Mouse (Mus musculus) megakaryocyte, embryonic 14.5 days (primary cell): ENCODE measurements at regions not wholly inside any gene's neighbourhood (a gene's known extent, or its start where the extent isn't known, plus 50 kb on each side); places are given as distances from the start of the nearest gene placed in this dataset.

ENCODE experiments used
- H3K27me3 ChIP-seq: replicated peaks from 2 replicates; pipeline ENCODE3; 2012; ENCODE audit warnings: inconsistent platforms
- H3K36me3 ChIP-seq: replicated peaks from 2 replicates; pipeline ENCODE3; 2012; ENCODE audit warnings: low read length, inconsistent platforms, mixed read lengths
- H3K4me1 ChIP-seq: 2 replicates; pipeline ENCODE4 v1.6.1; 2012; ENCODE audit warnings: inconsistent platforms
- H3K4me3 ChIP-seq: replicated peaks from 2 replicates; pipeline ENCODE3; 2012; ENCODE audit warnings: moderate library complexity, mild to moderate bottlenecking, inconsistent platforms
- H3K9me3 ChIP-seq: 2 replicates; pipeline ENCODE4 v1.6.1; 2012; ENCODE audit warnings: inconsistent platforms
- FLI1 ChIP-seq: IDR thresholded peaks from 2 replicates; pipeline ENCODE4 v1.6.1; 2012; ENCODE audit warnings: low read length, inconsistent platforms, mixed read lengths
- GATA1 ChIP-seq: IDR thresholded peaks from 3 replicates; pipeline ENCODE4 v1.6.1; 2012; ENCODE audit warnings: mixed read lengths, low read length, inconsistent platforms, borderline replicate concordance

- peaks cover 14% of the 10 kb centered on the region for H3K4me1 ChIP-seq
- H3K9me3 ChIP-seq: no peaks in the 10 kb centered on the region
- no peak overlapping the region for H3K4me3 ChIP-seq
- no peak for TF ChIP-seq GATA1
- TF ChIP-seq FLI1: no peak
- no peaks in the 10 kb centered on the region for H3K27me3 ChIP-seq
- H3K36me3 ChIP-seq: no peaks in the 10 kb centered on the region
These were observed 541.1 kb upstream of the Dmac1 start for GRCm38 (mm10) chr4:75819193-75819603.

- no peak overlapping the region for H3K4me3 ChIP-seq
- no peaks in the 10 kb centered on the region for H3K9me3 ChIP-seq
- no peak for TF ChIP-seq GATA1
- TF ChIP-seq FLI1: no peak
These were observed 537.9 kb upstream of the Dmac1 start for GRCm38 (mm10) chr4:75816026-75816425.

GRCm38 (mm10) chr4:75812266-75812665, 534.2 kb upstream of the Dmac1 start:
- Histone ChIP-seq H3K9me3 (no peaks in the 10 kb centered on the region), H3K4me1 (no peaks in the 10 kb centered on the region), H3K4me3 (no peak overlapping the region), H3K27me3 (no peaks in the 10 kb centered on the region), H3K36me3 (no peaks in the 10 kb centered on the region)
- TF ChIP-seq GATA1: no peak
- TF ChIP-seq FLI1: no peak

More at GRCm38 (mm10) chr4:75816026-75816425, 537.9 kb upstream of the Dmac1 start:
- Histone ChIP-seq H3K4me1 (peaks cover 14% of the 10 kb centered on the region), H3K36me3 (no peaks in the 10 kb centered on the region), H3K27me3 (no peaks in the 10 kb centered on the region)

- Histone ChIP-seq H3K4me1 (no peaks in the 10 kb centered on the region), H3K36me3 (no peaks in the 10 kb centered on the region), H3K9me3 (no peaks in the 10 kb centered on the region), H3K27me3 (no peaks in the 10 kb centered on the region), H3K4me3 (no peak overlapping the region)
- TF ChIP-seq FLI1 (no peak), GATA1 (no peak)
These were observed 523.8 kb upstream of the Dmac1 start for GRCm38 (mm10) chr4:75801870-75802269.

- H3K4me1 ChIP-seq: no peaks in the 10 kb centered on the region
- no peaks in the 10 kb centered on the region for H3K27me3 ChIP-seq
- H3K4me3 ChIP-seq: no peak overlapping the region
- no peak for TF ChIP-seq GATA1
- no peak for TF ChIP-seq FLI1
- no peaks in the 10 kb centered on the region for H3K36me3 ChIP-seq
- no peaks in the 10 kb centered on the region for H3K9me3 ChIP-seq
These were observed 523.1 kb upstream of the Dmac1 start for GRCm38 (mm10) chr4:75801156-75801555.

- Histone ChIP-seq H3K9me3 (no peaks in the 10 kb centered on the region), H3K4me3 (no peak overlapping the region), H3K27me3 (no peaks in the 10 kb centered on the region), H3K36me3 (no peaks in the 10 kb centered on the region), H3K4me1 (no peaks in the 10 kb centered on the region)
- TF ChIP-seq FLI1: no peak
- no peak for TF ChIP-seq GATA1
These were observed 513.7 kb upstream of the Dmac1 start for GRCm38 (mm10) chr4:75791789-75792188.

GRCm38 (mm10) chr4:75790920-75791589, 513.0 kb upstream of the Dmac1 start:
- Histone ChIP-seq H3K4me3 (no peak overlapping the region), H3K36me3 (no peaks in the 10 kb centered on the region), H3K27me3 (no peaks in the 10 kb centered on the region), H3K9me3 (no peaks in the 10 kb centered on the region), H3K4me1 (no peaks in the 10 kb centered on the region)
- TF ChIP-seq GATA1 (no peak), FLI1 (no peak)

GRCm38 (mm10) chr4:75787405-75787804, 509.3 kb upstream of the Dmac1 start:
- no peak overlapping the region for H3K4me3 ChIP-seq
- no peaks in the 10 kb centered on the region for H3K4me1 ChIP-seq
- H3K9me3 ChIP-seq: no peaks in the 10 kb centered on the region
- no peaks in the 10 kb centered on the region for H3K36me3 ChIP-seq
- TF ChIP-seq GATA1 (no peak), FLI1 (no peak)
- H3K27me3 ChIP-seq: no peaks in the 10 kb centered on the region

GRCm38 (mm10) chr4:75786391-75786790, 508.3 kb upstream of the Dmac1 start:
- no peaks in the 10 kb centered on the region for H3K27me3 ChIP-seq
- peaks cover 2% of the 10 kb centered on the region; the same call in 1 of the 2 replicates for H3K4me1 ChIP-seq
- no peak for TF ChIP-seq GATA1
- no peak for TF ChIP-seq FLI1
- no peak overlapping the region for H3K4me3 ChIP-seq
- H3K36me3 ChIP-seq: no peaks in the 10 kb centered on the region
- no peaks in the 10 kb centered on the region for H3K9me3 ChIP-seq

GRCm38 (mm10) chr4:75779492-75779891, 501.4 kb upstream of the Dmac1 start:
- peak overlapping the region; percentile 12 for H3K4me3 ChIP-seq
- peak; percentile 63; the same call in 1 of the 3 replicates for TF ChIP-seq GATA1
- no peak; the same call in 1 of the 2 replicates for TF ChIP-seq FLI1
- H3K9me3 ChIP-seq: no peaks in the 10 kb centered on the region
- peaks cover 45% of the 10 kb centered on the region for H3K4me1 ChIP-seq
- H3K27me3 ChIP-seq: no peaks in the 10 kb centered on the region
- H3K36me3 ChIP-seq: no peaks in the 10 kb centered on the region
